Mouse (Mus musculus) cerebellum, adult 2 months (tissue): ENCODE data around the gene Amfr. TPM values are rescaled to one million over a fixed set of nuclear protein-coding genes. Genes with fewer than 3 reads are reported as not detected.
"Not testable (repeated sequence)": the region's sequence is repeated elsewhere in the genome, so short reads cannot be mapped to it uniquely, and the experiment has no call there.

Experiments used
- DNase-seq, 2 experiments: peaks; one replicate each; pipeline ENCODE4 v3.0.0; 2021
- H3K27ac ChIP-seq: fragments of 200-500 bp; 2 replicates; pipeline ENCODE4 v1.5.1; 2012; ENCODE audit warnings: low read length, control low read depth, inconsistent platforms; ENCODE audit not compliant: insufficient read depth
- H3K27me3 ChIP-seq: fragments of 200-500 bp; 2 replicates; pipeline ENCODE4 v1.6.1; 2012; ENCODE audit warnings: inconsistent platforms, mild to moderate bottlenecking, low read length, moderate library complexity; ENCODE audit not compliant: control insufficient read depth, insufficient read depth
- H3K4me1 ChIP-seq: fragments of 200-500 bp; 2 replicates; pipeline ENCODE4 v1.6.1; 2011; ENCODE audit warnings: low read length; ENCODE audit not compliant: control insufficient read depth, insufficient read depth
- H3K4me3 ChIP-seq: fragments of 200-500 bp; replicated peaks from 2 replicates; pipeline ENCODE3; 2011; ENCODE audit warnings: mild to moderate bottlenecking, low read depth, low read length, control low read depth; ENCODE audit not compliant: insufficient read depth
- CTCF ChIP-seq: fragments of 200-500 bp; IDR thresholded peaks from 2 replicates; pipeline ENCODE4 v1.5.1; 2011; ENCODE audit warnings: low read depth, mild to moderate bottlenecking, control low read depth, low read length, moderate library complexity, borderline replicate concordance; ENCODE audit not compliant: insufficient read depth
- POLR2A ChIP-seq: fragments of 200-500 bp; IDR thresholded peaks from 2 replicates; pipeline ENCODE4 v1.6.1; 2011; ENCODE audit warnings: low read length, control low read depth, borderline replicate concordance; ENCODE audit not compliant: insufficient read depth
- WGBS: fragments of 180-500 bp; shearing (Covaris S2); methylation state at CpG from one replicate; pipeline ENCODE4 v1.1.7; 2018; 5-methylcytosine and 5-hydroxymethylcytosine counted together
- polyA plus RNA-seq: library from polyadenylated mRNA; depleted of rRNA; stranded (reverse); fragments of >200 nt; gene quantifications from 2 replicates; pipeline ENCODE4 v1.2.3, GENCODE M21; 2012; rRNA removed

Gene Amfr
- polyA plus RNA-seq = 139 and 144 TPM in 2 replicates

DNA sequence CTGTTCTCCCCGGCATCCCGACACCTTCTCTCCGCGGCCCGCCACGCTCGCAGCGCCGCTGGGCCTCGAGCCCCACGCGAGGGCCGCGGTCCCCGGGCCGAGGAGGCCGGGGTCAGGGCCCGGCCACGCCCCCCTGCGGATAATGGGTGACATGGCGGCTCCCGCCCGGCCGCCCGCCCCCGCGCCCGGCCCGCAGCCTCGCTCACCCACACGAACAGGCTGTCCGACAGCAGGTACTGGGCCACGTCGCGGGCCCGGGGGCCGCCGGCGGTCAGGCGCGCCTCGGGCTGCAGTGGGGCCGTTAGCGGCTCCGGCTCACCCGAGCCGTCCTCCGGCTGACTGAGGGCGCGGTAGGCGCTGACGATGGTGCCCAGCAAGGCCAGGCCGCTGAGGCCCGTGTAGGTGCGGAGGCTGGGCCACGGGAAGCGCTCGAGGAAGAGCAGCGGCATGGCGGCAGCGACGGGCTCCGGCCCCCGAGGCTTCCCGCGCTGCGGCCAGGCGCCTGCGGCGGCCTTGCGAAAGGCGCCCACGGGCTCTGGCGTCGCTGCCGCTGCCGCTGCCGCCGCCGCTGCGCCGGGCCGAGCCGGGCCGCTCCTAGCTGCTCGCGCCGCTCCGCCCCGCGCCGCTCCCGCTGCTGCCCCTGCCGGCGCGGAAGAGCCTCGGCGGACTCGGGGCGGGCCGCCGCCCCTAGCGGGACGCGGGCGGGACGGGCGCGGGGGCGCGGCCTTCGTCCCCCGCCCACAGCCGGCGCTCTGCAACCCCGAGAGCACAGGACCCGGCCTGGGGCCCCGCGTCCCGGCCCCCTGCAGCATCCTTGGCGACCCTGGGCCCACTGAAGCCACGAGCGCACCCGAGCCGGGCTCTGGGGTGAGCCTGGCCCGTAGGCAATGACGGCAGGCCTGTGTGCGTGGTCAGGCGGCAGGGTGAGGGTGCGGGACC is at the start of gene Amfr:
TSS of gene Amfr (minus strand) at position 830 of the 939 bp plus-strand sequence.
- TF ChIP-seq CTCF (no peak), POLR2A (no peak)
- Histone ChIP-seq H3K4me1 (peaks cover 12% of the 10 kb centered on the region), H3K27ac (peak within 1 kb of the TSS; percentile 72), H3K4me3 (peak within 1 kb of the TSS; percentile 72), H3K27me3 (no peaks in the 10 kb centered on the region)
- DNase-seq = peak; percentile 74 to 79
- WGBS = under 1% methylated on average over 82 of the region's 130 CpGs

DNA sequence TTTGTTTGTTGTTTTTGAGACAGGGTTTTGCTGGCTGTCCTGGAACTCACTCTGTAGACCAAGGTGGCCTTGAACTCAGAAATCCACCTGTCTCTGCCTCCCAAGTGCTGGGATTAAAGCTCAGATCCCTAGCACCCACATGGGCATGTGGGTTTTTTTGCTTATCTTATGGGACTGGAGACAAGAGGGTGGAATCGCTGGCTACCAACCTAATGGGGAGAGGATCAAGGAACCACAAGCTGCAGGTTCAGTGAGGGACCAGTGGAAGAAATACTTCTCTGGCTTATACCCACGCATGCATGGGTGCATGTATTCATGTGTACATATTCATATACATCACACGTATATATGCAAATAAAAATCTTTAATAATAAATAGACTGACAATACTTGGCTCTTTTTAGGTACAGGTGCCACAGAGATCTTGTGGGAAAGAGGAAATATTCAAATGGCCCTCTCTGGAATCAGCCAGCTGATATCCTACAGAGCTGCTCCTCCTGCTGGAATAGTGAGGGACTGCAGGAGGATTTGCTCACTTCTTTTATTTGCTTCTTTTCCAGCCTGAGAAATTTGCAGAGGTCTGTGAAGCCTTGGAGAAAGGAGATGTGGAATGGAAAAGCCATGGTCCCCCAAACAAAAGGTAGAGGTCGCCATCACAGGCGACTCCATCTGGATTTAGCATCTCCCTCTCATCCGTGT is 44.7 kb upstream of the Amfr start:
- TF ChIP-seq POLR2A (no peak), CTCF (peak; percentile 55; the same call in 1 of the 2 replicates)
- peak; percentile 37 to 57 for DNase-seq

GRCm38 (mm10) chr8:94052696-94053095 is 40.1 kb upstream of the Amfr start:
- Histone ChIP-seq H3K27me3 (no peaks in the 10 kb centered on the region), H3K4me3 (no peak overlapping the region), H3K27ac (no peak overlapping the region), H3K4me1 (no peaks in the 10 kb centered on the region)
- TF ChIP-seq POLR2A (no peak), CTCF (no peak)
- WGBS = 94% methylated on average over 12 of the region's 12 CpGs
- DNase-seq = no peak

More for the DNA sequence above, 44.7 kb upstream of the Amfr start:
- 65% methylated on average over 6 of the region's 6 CpGs for WGBS
- H3K4me3 ChIP-seq = no peak overlapping the region
- no peaks in the 10 kb centered on the region for H3K27me3 ChIP-seq
- no peaks in the 10 kb centered on the region for H3K4me1 ChIP-seq
- no peak overlapping the region for H3K27ac ChIP-seq

DNA sequence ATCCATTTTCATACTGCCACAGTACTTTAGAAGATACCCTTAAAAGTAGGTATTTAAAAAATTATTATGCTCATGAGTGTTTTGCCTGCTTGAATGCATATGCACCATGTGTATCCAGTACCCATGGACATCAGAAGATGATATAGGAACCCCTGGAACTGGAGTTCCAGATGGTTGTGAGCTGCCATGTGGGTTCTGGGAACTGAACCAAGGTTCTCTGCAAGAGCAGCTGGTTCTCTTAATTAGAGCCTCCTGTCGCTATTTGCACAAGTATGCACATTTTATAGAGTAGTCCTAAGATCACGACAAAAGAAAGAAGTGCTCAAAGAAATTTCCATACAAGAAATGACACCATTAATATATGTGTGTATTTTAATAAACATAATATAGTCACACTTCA is 35.2 kb upstream of the Amfr start:
- no peak overlapping the region for H3K27ac ChIP-seq
- TF ChIP-seq CTCF (no peak), POLR2A (no peak)
- 11% methylated on average over 2 of the region's 2 CpGs for WGBS
- peak in 1 of 2 experiments; percentile 16 for DNase-seq
- no peaks in the 10 kb centered on the region for H3K27me3 ChIP-seq
- no peaks in the 10 kb centered on the region for H3K4me1 ChIP-seq
- no peak overlapping the region for H3K4me3 ChIP-seq

GRCm38 (mm10) chr8:94037806-94038205 is 25.2 kb upstream of the Amfr start:
- TF ChIP-seq CTCF (no peak), POLR2A (no peak)
- Histone ChIP-seq H3K4me1 (peaks cover 5% of the 10 kb centered on the region; the same call in 1 of the 2 replicates), H3K27me3 (no peaks in the 10 kb centered on the region), H3K4me3 (peak overlapping the region; percentile 97), H3K27ac (no peak overlapping the region)
- WGBS = 4% methylated on average over 15 of the region's 15 CpGs
- peak; percentile 24 to 30 for DNase-seq

DNA sequence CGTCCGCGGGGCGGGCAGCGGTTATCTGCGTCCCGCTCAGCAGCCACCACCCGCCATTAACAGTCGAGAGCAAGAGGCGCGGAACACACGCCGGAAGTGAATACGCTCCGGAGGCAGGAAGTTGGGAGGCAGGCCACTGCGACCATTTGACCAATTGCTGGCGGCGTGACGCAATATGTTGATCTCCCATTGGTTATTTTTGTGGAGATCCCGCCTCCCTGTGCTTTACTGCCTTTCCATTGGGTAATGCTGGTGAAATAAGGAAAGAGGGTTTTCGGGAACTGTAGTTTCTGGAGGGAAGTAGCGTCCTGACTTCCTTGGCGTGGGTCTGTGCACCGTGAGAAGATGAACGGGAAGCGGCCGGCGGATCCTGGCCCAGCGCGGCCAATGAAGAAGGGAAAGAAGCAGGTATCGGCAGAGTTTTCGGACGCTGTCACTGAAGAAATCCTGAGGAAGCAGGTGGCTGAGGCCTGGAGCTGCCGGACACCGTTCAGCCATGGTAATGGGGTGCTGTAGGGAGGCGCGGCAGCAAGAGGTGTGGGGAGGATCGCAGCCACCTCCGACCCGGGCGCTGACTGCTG is 24.4 kb upstream of the Amfr start, which contains the start of the genes Nudt21 and Ogfod1:
TSS of gene Nudt21 (minus strand) at position 88 of the 581 bp plus-strand sequence.
TSS of gene Ogfod1 (plus strand) at position 255 of the 581 bp plus-strand sequence.
- WGBS = under 1% methylated on average over 41 of the region's 41 CpGs
- H3K4me3 ChIP-seq = peak within 1 kb of the TSS; percentile 97
- H3K27ac ChIP-seq = peak within 1 kb of the TSS; percentile 61; the same call in 1 of the 2 replicates
- peak; percentile 95 to 97 for DNase-seq
- H3K4me1 ChIP-seq = peaks cover 5% of the 10 kb centered on the region; the same call in 1 of the 2 replicates
- TF ChIP-seq CTCF (no peak), POLR2A (peak; percentile 53; the same call in 1 of the 2 replicates)
- no peaks in the 10 kb centered on the region for H3K27me3 ChIP-seq

DNA sequence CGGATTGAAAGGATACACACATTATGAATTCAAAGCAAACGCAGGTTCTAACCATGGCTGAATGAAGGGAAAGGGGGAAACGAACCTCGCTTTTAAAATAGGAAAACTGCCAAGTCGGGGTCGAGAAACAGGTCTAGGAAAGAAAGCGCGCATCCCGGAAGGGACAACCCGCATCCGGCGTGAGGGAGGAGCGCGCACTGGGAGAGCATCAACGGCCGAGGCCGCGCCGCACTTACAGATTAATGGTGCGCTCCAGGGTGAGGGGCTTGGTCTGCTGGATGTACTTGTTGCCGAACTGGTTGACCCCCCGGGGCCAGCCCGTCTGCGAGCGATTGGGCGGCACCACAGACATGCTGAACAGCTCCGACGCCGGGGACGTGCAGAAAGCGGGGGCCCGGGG is 23.9 kb upstream of the Amfr start:
- peak; percentile 40; the same call in 1 of the 2 replicates for TF ChIP-seq POLR2A
- H3K27ac ChIP-seq, H3K4me1 ChIP-seq, H3K27me3 ChIP-seq: not testable (repeated sequence)
- peak in 1 of 2 experiments; percentile 73 for DNase-seq
- WGBS = under 1% methylated on average over 25 of the region's 32 CpGs
- H3K4me3 ChIP-seq = peak overlapping the region; percentile 73
